Mouse (Mus musculus): ENCODE results near the gene Neurl2.

DNA sequence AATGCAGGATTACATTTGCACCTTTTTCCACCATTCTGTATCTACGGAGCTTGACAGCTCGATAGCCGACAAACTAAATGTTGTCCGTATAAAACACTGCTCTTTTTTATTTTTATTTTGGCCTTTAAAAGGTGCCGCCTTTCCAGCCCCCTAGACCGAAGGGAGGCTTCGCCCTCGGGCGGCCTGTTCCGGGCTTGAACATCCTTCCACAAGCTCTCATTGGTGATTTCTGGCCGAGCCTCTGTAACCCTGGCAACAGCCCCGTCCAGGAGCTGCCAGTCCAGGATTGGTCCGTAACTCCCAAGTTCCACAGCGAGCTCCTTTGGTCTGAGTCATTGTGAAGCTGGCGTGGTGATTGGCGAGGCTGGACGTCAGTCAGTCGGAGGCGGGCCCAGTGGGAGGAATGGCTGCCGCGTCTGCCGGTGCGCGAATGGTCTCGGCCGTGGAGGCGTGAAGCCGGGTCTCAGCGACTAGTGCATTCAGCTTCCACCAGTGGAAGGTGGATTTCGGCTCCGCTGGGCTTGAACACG, 10.6 kb downstream of the Neurl2 start, which contains the start of gene Zswim1:
- no peak for TF ChIP-seq CTCF (conservative IDR thresholded peaks at IDR 0.05; ENCODE audit: insufficient read depth, insufficient read length, low read depth, low read length)
- peak; percentile 91 for TF ChIP-seq POLR2A (IDR thresholded peaks at IDR 0.05; ENCODE audit: low read depth, low read length)

Data from kidney, adult 2 months (tissue).